Mouse (Mus musculus): ENCODE results near the gene Macf1.

GRCm38 (mm10) chr4:123732163-123732910 is 48.2 kb upstream of the Macf1 start:
- TF ChIP-seq CTCF (IDR thresholded peaks at IDR 0.05) (no peak), POLR2A (IDR thresholded peaks at IDR 0.05; ENCODE audit: insufficient read depth, low read depth, low read length) (no peak), EP300 (IDR thresholded peaks at IDR 0.05; ENCODE audit: insufficient read depth, low read depth, low read length) (no peak)
